Mouse (Mus musculus) lung, adult 18-20 months (tissue): ENCODE results near the gene Epha10.
A peak's percentile ranks its signal among the peaks of the same experiment; 100 is the strongest.
"Not testable (repeated sequence)": the region's sequence is repeated elsewhere in the genome, so short reads cannot be mapped to it uniquely, and the experiment has no call there.

Experiments
- DNase-seq, 2 experiments: peaks; one replicate each; pipeline ENCODE4 v3.0.0; 2022; ENCODE audit warnings: mixed read lengths in 2 of 2

Epha10 gene

GRCm38 (mm10) chr4:124894508-124895428, 14.1 kb downstream of the Epha10 start:
- DNase-seq: no peak

- no peak for DNase-seq
Measured at GRCm38 (mm10) chr4:124898428-124898827, 17.7 kb downstream of the Epha10 start.

- no peak for DNase-seq
Measured at GRCm38 (mm10) chr4:124899906-124900305, 19.2 kb downstream of the Epha10 start.

- no peak for DNase-seq
Measured at GRCm38 (mm10) chr4:124905417-124905816, 24.7 kb downstream of the Epha10 start.

DNA sequence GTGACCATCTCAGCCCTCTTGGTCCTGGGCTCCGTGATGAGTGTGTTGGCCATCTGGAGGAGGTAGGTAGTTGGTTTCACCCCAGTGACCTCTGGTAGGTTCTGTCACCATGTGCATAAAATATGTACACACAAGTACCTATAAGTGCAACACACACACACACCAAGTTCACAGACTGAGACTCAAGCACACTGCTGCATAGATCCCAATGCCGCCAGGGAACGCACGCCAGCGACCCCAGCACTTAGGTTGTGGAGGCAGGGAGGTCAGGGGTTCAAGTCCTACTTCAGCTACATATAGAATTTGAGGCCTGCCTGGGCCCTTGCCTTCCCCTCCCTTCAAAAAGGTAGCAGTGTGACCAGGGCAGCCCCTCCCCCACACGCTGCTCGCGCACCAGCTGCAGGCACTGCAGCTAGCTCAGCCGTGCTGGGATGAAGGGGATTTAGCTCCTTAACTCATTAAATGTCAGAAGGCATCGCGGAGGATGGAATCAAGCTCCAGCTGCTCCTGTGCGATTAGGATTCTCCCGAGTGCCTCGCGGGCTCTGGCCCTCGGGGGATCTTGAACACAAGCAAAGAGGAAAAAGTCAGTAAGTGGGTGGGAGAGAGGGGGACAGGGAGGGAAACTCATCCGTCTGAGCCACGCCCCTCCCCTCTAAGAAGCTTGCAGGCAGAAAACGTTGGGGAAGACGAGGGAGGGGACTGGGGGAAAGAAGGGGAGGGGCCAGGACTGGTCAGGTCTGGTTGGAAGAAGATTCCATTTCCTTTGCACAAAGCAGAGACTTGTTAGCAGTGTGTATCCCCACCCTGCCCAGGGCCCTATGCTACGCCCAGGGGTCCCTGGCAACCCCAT, 25.5 kb downstream of the Epha10 start:
- no peak for DNase-seq

GRCm38 (mm10) chr4:124928102-124928501, 47.4 kb downstream of the Epha10 start:
- no peak for DNase-seq

DNA sequence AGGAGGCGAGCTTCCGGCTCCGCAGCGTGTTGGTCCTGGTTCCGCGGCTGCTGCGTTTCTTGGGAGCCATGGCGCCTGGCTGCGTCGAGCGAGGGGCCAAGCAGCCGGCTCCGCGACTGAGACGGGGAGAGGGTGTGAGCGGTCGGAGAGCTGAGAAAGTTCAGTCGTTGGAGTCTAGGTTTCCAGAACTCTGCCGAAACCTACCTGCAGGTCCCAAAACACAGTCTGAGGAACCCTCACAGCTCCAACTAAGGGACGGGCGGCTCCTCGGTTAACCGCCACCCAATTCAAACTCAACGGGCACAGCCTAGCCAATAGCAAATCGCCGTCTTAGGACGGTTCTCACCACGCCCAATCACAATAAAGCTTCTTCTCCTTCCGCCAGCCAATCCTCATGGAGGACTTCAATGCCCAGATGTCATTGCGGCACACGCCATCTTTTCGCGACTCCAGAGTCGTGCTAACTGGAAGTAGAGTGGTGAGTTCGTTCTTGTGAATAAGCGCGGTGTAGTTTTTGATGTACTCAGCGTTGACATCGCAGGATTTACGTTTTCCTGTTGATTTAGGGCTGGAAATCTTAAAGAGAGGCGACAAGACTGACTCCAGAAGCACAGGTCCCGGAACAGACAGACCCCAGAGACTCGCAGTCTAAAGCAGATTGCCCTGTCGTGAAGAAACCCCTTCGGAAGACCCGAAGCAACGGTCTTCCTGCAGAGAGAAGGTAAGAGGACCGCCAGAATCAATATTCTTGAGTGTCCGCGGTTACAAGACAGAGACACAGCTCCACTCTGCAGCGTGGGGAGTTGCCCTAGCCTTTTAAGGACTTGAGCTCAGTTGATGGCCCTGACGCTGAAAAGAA, 56.1 kb downstream of the Epha10 start, which contains the start of gene 9930104L06Rik:
TSS of gene 9930104L06Rik (plus strand) at position 436 of the 859 bp plus-strand sequence.
- DNase-seq: peak; percentile 95 to 96

GRCm38 (mm10) chr4:124939211-124939610, 58.5 kb downstream of the Epha10 start, which contains the start of gene Cdca8:
TSS of gene Cdca8 (minus strand) at chr4:124939311.
- not testable (repeated sequence) for DNase-seq

DNA sequence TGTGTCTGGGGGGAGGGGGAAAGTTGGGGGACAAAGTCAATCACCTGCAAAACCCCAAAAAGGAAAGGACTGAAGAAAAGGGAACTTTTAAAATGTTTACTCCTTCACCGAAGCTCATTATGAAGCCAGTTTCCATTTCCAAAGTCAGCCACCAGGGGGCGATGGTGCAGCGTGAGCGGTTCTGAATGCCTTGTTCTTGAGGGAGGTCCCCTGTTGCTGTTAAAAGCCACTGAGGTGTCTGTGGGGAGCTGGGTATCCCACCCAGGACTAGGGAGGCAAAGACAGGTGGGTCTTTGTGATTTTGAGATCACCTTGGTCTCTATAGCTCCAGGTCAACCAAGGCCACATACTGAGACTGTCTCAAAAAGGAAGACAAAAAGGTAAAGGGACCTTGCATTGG, 62.3 kb downstream of the Epha10 start:
- DNase-seq: peak; percentile 49 to 72

- DNase-seq: no peak
Measured at GRCm38 (mm10) chr4:124943781-124944180, 63.1 kb downstream of the Epha10 start.

DNA sequence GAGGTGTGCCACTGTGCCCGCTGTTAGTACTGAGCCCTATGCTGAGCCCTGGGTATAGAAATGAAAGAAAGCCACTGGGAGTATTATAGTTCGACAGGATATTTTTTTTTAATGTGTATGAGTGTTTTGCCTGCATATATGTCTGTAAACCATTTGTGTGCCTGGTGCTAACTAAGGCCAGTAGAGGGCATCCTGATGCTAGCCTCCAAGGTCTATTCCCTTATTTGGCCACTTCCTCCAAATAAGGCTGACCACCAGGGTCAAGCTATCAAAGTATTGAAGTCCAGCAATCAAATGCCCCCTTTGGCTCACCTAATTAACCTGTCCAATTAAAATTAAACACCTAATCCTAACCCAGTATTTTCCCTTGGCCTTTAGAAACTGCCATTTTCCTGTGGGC, 64.3 kb downstream of the Epha10 start:
- no peak for DNase-seq

GRCm38 (mm10) chr4:124949488-124949887, 68.8 kb downstream of the Epha10 start:
- no peak for DNase-seq

DNA sequence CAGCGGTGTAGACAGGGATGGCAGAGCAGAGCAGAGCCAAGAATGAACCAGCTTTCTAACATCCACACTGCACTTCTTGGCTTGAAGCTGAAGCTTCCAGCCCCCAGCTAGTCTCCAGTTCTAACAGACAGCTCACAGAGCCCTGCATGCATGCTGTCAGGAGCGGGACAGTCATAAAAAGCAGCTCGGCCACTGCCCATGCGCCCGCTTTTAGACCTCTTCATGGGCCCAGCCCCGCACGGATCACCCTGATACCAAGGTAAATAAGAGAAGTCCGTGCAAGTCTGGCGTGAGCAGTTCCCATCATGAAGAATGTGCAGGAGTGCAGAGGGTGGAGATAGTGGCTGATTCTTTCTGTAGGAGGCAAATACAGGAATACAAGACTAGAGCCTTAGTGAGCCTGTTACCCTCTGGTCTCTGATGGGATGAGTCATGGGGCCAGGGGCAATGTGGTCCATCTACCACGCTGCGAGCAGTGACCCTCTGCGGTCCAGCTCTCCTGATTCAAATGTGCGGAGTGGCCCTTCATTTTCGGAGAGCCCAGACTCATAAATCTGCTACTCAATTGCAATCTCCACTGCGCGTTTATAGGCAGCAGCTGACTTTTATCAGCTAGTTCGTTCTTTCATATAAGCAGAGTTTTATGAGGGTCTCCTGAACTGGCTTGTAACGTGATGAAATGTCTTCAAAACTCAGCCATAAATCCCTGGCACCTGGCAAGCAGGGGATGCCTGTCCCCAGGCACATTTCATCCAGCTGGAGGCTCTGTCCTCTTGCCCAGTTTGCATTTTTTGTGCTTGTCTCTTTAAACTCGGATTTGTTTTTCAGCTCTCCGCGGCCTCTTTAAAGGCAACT, 69.7 kb downstream of the Epha10 start:
- DNase-seq: peak in 1 of 2 experiments; percentile 18

DNA sequence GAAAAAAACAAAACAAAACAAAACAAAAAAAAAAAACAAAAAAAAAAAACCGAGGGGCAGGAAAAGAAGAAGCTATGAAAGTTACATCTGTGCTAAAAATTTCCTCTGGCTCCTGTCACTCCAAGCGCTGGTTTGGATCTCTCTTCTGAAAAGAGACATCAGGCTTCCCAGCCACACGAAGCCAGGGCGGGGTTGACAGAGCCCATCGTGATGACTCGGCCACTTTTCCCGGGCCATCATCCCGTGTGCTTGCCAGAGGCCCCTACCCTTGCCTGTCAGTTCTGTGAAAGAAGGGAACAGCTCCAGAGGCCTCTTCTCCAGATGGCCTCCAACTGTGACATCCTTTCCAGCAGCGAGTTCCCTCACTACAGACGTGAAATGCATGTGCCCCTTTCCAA, 70.3 kb downstream of the Epha10 start:
- peak in 1 of 2 experiments; percentile 24 for DNase-seq

DNA sequence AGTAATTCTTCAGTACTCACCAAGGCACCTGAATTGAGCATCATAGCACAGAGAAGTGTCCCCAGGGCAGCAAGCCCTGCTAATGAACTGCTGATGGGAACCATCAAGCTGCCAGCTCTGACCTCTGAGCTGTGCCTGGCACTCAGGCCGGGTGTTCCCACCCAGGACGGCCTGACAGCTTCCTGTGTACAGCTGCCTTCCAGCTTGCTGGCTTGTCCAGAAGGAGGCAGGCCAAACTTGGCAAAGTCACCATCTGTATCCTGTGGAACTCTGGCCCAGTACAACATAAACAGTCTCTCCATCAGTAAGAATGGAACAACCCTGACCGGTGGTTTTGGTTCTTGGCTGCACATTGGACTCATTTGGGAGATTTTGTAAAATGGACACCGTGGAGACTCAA, 72.8 kb downstream of the Epha10 start:
- DNase-seq: peak; percentile 52 to 58

DNA sequence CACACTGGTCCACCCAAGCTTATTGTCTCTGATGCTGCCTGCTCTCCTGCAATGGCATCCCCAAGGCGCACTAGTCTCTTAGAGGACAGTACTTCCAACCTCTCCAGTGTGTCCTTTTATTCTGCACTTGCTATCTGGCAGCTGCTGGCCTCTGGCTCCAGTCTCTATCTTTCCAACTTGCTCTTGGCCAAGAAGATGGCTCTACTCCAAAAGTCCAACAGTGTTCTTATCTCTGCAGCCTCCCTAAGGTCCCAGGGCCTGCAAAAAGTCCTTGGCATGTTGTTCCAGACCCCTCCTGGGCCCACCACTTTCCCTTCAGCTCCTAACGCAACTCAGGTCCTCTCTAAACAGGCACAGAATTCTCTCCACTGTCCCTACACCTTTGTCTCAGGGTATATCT, 76.6 kb downstream of the Epha10 start:
- DNase-seq: no peak

DNA sequence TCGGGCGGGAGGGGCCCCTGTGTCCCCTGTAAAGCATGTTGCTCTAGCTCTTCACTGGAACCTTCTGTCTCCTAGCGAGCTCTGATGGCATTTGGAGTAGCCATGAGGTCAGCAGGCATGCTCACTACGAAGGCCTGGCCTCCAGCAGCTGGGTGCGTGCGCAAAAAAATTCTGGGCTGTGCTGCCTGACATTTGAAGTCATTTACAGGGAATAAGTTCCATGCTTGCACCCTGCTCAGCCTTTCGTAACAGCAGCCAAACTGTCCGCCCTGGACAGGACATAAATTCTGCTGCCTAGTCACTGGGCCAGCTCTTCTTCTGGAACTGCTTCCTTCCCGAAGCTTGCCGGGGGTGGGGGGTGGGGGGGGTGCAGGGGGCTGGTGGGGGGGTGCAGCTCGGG, 78.4 kb downstream of the Epha10 start:
- peak; percentile 35 to 49 for DNase-seq

DNA sequence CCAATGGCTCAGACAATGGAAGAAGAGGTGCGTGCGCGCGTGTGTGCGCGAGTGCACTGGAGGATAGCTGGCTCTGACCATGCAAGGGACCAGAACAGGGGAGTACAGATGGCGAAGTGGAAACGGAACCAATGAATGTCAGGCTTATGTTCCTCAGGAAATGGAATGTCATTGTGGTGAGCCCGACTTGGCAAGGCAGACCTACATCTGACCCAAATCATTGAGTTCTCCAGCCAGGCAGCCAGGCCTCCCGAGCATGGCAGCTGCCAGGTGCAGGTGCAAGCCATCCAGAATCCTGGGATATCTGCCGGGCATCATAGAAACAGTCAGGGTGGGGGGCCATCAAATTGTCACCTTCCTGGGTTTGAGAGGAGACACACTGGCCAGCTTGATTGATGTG, 80.2 kb downstream of the Epha10 start:
- no peak for DNase-seq

GRCm38 (mm10) chr4:124962576-124962975, 81.9 kb downstream of the Epha10 start:
- DNase-seq: no peak

DNA sequence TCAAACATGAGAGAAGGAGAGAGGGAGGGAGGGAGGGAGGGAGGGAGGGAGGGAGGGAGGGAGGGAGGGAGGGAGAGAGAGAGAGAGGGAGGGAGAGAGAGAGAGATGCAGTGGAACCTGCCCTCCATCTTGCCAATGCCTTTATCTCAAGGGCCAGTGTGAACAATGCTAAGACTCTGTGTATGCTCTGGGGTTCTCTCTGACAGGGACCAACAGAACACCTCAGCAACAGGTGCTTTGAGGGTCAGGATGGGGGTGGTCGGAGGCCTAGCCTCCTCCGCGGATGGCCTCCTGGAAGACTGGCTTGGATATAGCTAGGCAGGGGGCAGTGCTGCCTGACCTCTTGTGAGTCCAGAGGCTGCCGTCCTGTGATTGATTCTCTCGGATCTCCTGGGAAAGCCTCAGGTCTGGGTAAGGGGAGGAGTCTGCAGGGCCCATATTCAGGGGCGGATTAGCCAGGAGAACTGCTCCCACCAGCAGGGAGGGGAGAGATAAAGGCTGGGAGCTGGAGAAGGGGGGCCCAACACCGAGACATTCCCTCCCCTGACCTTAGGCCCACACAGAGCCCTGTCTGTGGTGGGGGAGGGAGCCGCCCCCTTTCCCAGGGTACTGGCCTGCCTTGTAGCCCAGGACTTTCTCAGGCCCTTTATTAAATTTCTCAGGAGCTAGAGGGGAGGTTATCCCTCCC, 84.4 kb downstream of the Epha10 start:
- DNase-seq: no peak
